Mouse (Mus musculus) erythroblast, embryonic 14.5 days (primary cell): ENCODE results near the gene Actg1.

Source experiments
- GATA1 ChIP-seq: IDR thresholded peaks from 2 replicates; pipeline ENCODE4 v1.6.1; 2012; ENCODE audit warnings: low read length, inconsistent platforms, mixed read lengths
- TAL1 ChIP-seq: IDR thresholded peaks from 3 replicates; pipeline ENCODE4 v1.6.1; 2012; ENCODE audit warnings: low read length, inconsistent platforms, mixed read lengths

- TF ChIP-seq GATA1: no peak
- no peak for TF ChIP-seq TAL1
Observed at GRCm38 (mm10) chr11:120373025-120373424, 24.7 kb upstream of the Actg1 start.
